Mouse (Mus musculus) testis, postnatal 14 days (tissue): ENCODE data around the gene Map3k5.

Experiments
- DNase-seq: peaks from one replicate; pipeline ENCODE4 v3.0.0; 2021; ENCODE audit warnings: low spot score

The Map3k5 gene

GRCm38 (mm10) chr10:19935821-19936367 is 1.6 kb downstream of the Map3k5 start:
- no peak for DNase-seq

GRCm38 (mm10) chr10:19936961-19937708 is 2.9 kb downstream of the Map3k5 start:
- no peak for DNase-seq

- DNase-seq, result no peak
These were observed 4.5 kb downstream of the Map3k5 start for GRCm38 (mm10) chr10:19938738-19939137.

GRCm38 (mm10) chr10:19939282-19939705 is 5.0 kb downstream of the Map3k5 start:
- no peak for DNase-seq

GRCm38 (mm10) chr10:19940127-19940526 is 5.9 kb downstream of the Map3k5 start:
- no peak for DNase-seq

- DNase-seq, result no peak
These were observed 6.4 kb downstream of the Map3k5 start for GRCm38 (mm10) chr10:19940626-19941025.

- no peak for DNase-seq
These were observed 6.8 kb downstream of the Map3k5 start for GRCm38 (mm10) chr10:19941063-19941462.

- no peak for DNase-seq
These were observed 7.6 kb downstream of the Map3k5 start for GRCm38 (mm10) chr10:19941914-19942313.

- no peak for DNase-seq
These were observed 8.3 kb downstream of the Map3k5 start for GRCm38 (mm10) chr10:19942621-19943020.

GRCm38 (mm10) chr10:19945651-19946050 is 11.4 kb downstream of the Map3k5 start:
- DNase-seq, result no peak

- no peak for DNase-seq
These were observed 12.4 kb downstream of the Map3k5 start for GRCm38 (mm10) chr10:19946644-19947043.

GRCm38 (mm10) chr10:19947441-19947840 is 13.2 kb downstream of the Map3k5 start:
- no peak for DNase-seq

- no peak for DNase-seq
These were observed 13.6 kb downstream of the Map3k5 start for GRCm38 (mm10) chr10:19947901-19948300.

GRCm38 (mm10) chr10:19948381-19948780 is 14.1 kb downstream of the Map3k5 start:
- DNase-seq, result no peak

- DNase-seq, result no peak
These were observed 14.8 kb downstream of the Map3k5 start for GRCm38 (mm10) chr10:19949106-19949505.

GRCm38 (mm10) chr10:19953032-19953761 is 18.9 kb downstream of the Map3k5 start:
- no peak for DNase-seq

GRCm38 (mm10) chr10:19954572-19954971 is 20.3 kb downstream of the Map3k5 start:
- no peak for DNase-seq

GRCm38 (mm10) chr10:19955817-19956216 is 21.5 kb downstream of the Map3k5 start:
- no peak for DNase-seq

GRCm38 (mm10) chr10:19956745-19957144 is 22.5 kb downstream of the Map3k5 start:
- no peak for DNase-seq

- DNase-seq, result no peak
These were observed 26.6 kb downstream of the Map3k5 start for GRCm38 (mm10) chr10:19960831-19961380.

- no peak for DNase-seq
These were observed 28.5 kb downstream of the Map3k5 start for GRCm38 (mm10) chr10:19962746-19963145.

- no peak for DNase-seq
These were observed 28.9 kb downstream of the Map3k5 start for GRCm38 (mm10) chr10:19963206-19963605.

- DNase-seq, result no peak
These were observed 29.8 kb downstream of the Map3k5 start for GRCm38 (mm10) chr10:19964105-19964504.
